Mouse (Mus musculus) myocyte (in vitro differentiated cells): ENCODE measurements around the gene Gstp1.

Experiments used
- MAX ChIP-seq: IDR thresholded peaks from one replicate; pipeline ENCODE4 v1.6.1; 2011; ENCODE audit warnings: low read depth, mild to moderate bottlenecking, control low read depth
- MYOD1 ChIP-seq, 3 experiments: IDR thresholded peaks; one replicate each; pipeline ENCODE4 v1.6.1; 2011; ENCODE audit warnings: control low read depth in 2 of 3, low read depth in 2 of 3, mild to moderate bottlenecking in 2 of 3, moderate library complexity in 1 of 3; ENCODE audit not compliant: insufficient read length in 2 of 3, control insufficient read depth in 1 of 3
- POLR2A ChIP-seq: IDR thresholded peaks from one replicate; pipeline ENCODE4 v1.6.1; 2011; ENCODE audit warnings: low read depth, mild to moderate bottlenecking, control low read depth, moderate library complexity; ENCODE audit not compliant: insufficient read length
- POLR2AphosphoS2 ChIP-seq: IDR thresholded peaks from one replicate; pipeline ENCODE4 v1.6.1; 2011; ENCODE audit warnings: low read depth, control low read depth; ENCODE audit not compliant: insufficient read length
- REST ChIP-seq: IDR thresholded peaks from one replicate; pipeline ENCODE4 v1.6.1; 2011; ENCODE audit warnings: mild to moderate bottlenecking, control low read depth, moderate library complexity; ENCODE audit not compliant: insufficient read depth, insufficient read length
- TCF12 ChIP-seq: IDR thresholded peaks from one replicate; pipeline ENCODE4 v1.6.1; 2011; ENCODE audit warnings: mild to moderate bottlenecking, control low read depth; ENCODE audit not compliant: poor library complexity, insufficient read depth, severe bottlenecking
- USF1 ChIP-seq: IDR thresholded peaks from one replicate; pipeline ENCODE4 v1.6.1; 2011; ENCODE audit warnings: low read depth, mild to moderate bottlenecking, control low read depth, moderate library complexity

GRCm38 (mm10) chr19:4071406-4071805, 33.6 kb upstream of the Gstp1 start:
- TF ChIP-seq MYOD1 (IDR thresholded peaks at IDR 0.05; ENCODE audit: control insufficient read depth in 1 of 3, insufficient read length in 2 of 3, low read depth in 2 of 3) (no peak), POLR2A (no peak), USF1 (no peak), TCF12 (no peak), MAX (no peak), REST (no peak), POLR2AphosphoS2 (no peak)
